Mouse (Mus musculus) hindbrain, embryonic 14.5 days (tissue): Measurements from ENCODE around the gene Sppl2c. TPM values are rescaled to one million over a fixed set of nuclear protein-coding genes. Genes with fewer than 3 reads are reported as not detected.

Experiments used
- ATAC-seq: fragments of 200-750 bp; cut with Nextera tagmentation; 2 replicates; pipeline ENCODE4 v1.8.0; 2017; ENCODE audit warnings: moderate number of reproducible peaks, mild to moderate bottlenecking, moderate TSS enrichment, moderate library complexity; ENCODE audit not compliant: low FRiP score
- DNase-seq: peaks from one replicate; pipeline ENCODE4 v3.0.0-alpha.2; 2015; ENCODE audit warnings: low spot score
- H3K27ac ChIP-seq: fragments of 300-500 bp; sonication (generic); 2 replicates; pipeline ENCODE4 v1.5.1; 2014; ENCODE audit warnings: mild to moderate bottlenecking, moderate library complexity
- H3K27me3 ChIP-seq: fragments of 300-500 bp; sonication (generic); 2 replicates; pipeline ENCODE4 v1.6.1; 2014; ENCODE audit warnings: mild to moderate bottlenecking, low read length, mixed read lengths; ENCODE audit not compliant: control insufficient read depth, insufficient read depth
- H3K36me3 ChIP-seq: fragments of 300-500 bp; sonication (generic); replicated peaks from 2 replicates; pipeline ENCODE4 v1.6.1; 2014; ENCODE audit not compliant: control insufficient read depth, insufficient read depth
- H3K4me1 ChIP-seq: fragments of 300-500 bp; sonication (generic); replicated peaks from 2 replicates; pipeline ENCODE4 v1.6.1; 2014; ENCODE audit warnings: antibody characterized with exemption, low read length, mixed read lengths; ENCODE audit not compliant: control insufficient read depth, insufficient read depth
- H3K4me2 ChIP-seq: fragments of 300-500 bp; sonication (generic); replicated peaks from 2 replicates; pipeline ENCODE4 v1.6.1; 2014; ENCODE audit warnings: mild to moderate bottlenecking, moderate library complexity
- H3K4me3 ChIP-seq: fragments of 300-500 bp; sonication (generic); replicated peaks from 2 replicates; pipeline ENCODE4 v1.5.1; 2014; ENCODE audit warnings: mild to moderate bottlenecking, low read length
- H3K9ac ChIP-seq: fragments of 300-500 bp; sonication (generic); 2 replicates; pipeline ENCODE4 v1.6.1; 2014
- H3K9me3 ChIP-seq: fragments of 300-500 bp; sonication (generic); 2 replicates; pipeline ENCODE4 v1.6.1; 2016; ENCODE audit warnings: low read length; ENCODE audit not compliant: control insufficient read depth
- WGBS: fragments of 180-500 bp; shearing (Covaris S2); extraction: QIAGEN DNeasy Blood & Tissue Kit; methylation state at CpG from one replicate; pipeline ENCODE4 v1.1.7; 2014; 5-methylcytosine and 5-hydroxymethylcytosine counted together
- polyA plus RNA-seq: library from polyadenylated mRNA; unstranded; fragments of >200 nt; fragmentation: Nextera tagmentation; extraction: Ambion mirVana; gene quantifications from 2 replicates; pipeline ENCODE4 v1.2.1, GENCODE M21; 2014

The Sppl2c gene
- polyA plus RNA-seq, 1 experiment from 2014 or later: not detected

GRCm38 (mm10) chr11:104157603-104158259 lies 28.4 kb upstream of the Sppl2c start:
- H3K9me3 ChIP-seq: no peaks in the 10 kb centered on the region
- peak overlapping the region; percentile 75 for H3K9ac ChIP-seq
- WGBS: 3% methylated on average over 23 of the region's 23 CpGs
- H3K27me3 ChIP-seq: no peaks in the 10 kb centered on the region
- DNase-seq: peak; percentile 83
- H3K4me3 ChIP-seq: peak overlapping the region; percentile 37
- peaks cover 22% of the 10 kb centered on the region for H3K4me1 ChIP-seq
- no peaks in the 10 kb centered on the region for H3K36me3 ChIP-seq
- ATAC-seq: peak; percentile 93
- H3K4me2 ChIP-seq: peak overlapping the region; percentile 73
- H3K27ac ChIP-seq: peak overlapping the region; percentile 94

- Histone ChIP-seq H3K4me3 (peak overlapping the region; percentile 37), H3K9me3 (no peaks in the 10 kb centered on the region), H3K4me1 (peaks cover 22% of the 10 kb centered on the region), H3K36me3 (no peaks in the 10 kb centered on the region), H3K9ac (peak overlapping the region; percentile 75), H3K27me3 (no peaks in the 10 kb centered on the region), H3K27ac (peak overlapping the region; percentile 94), H3K4me2 (peak overlapping the region; percentile 73)
- WGBS: 4% methylated on average over 17 of the region's 17 CpGs
- ATAC-seq: peak; percentile 29; the same call in 1 of the 2 replicates
- peak; percentile 53 for DNase-seq
Observed at GRCm38 (mm10) chr11:104158260-104158907, 27.7 kb upstream of the Sppl2c start.

- no peaks in the 10 kb centered on the region for H3K9me3 ChIP-seq
- no peak overlapping the region for H3K9ac ChIP-seq
- no peaks in the 10 kb centered on the region for H3K36me3 ChIP-seq
- H3K27me3 ChIP-seq: no peaks in the 10 kb centered on the region
- H3K4me1 ChIP-seq: peaks cover 22% of the 10 kb centered on the region
- H3K4me2 ChIP-seq: no peak overlapping the region
- DNase-seq: no peak
- 77% methylated on average over 4 of the region's 4 CpGs for WGBS
- H3K4me3 ChIP-seq: no peak overlapping the region
- no peak overlapping the region for H3K27ac ChIP-seq
- ATAC-seq: no peak
Observed at GRCm38 (mm10) chr11:104159769-104160272, 26.3 kb upstream of the Sppl2c start.

GRCm38 (mm10) chr11:104161153-104161552 lies 25.0 kb upstream of the Sppl2c start:
- H3K4me1 ChIP-seq: peaks cover 22% of the 10 kb centered on the region
- no peak overlapping the region for H3K9ac ChIP-seq
- no peak for DNase-seq
- H3K27ac ChIP-seq: no peak overlapping the region
- no peaks in the 10 kb centered on the region for H3K36me3 ChIP-seq
- no peak overlapping the region for H3K4me3 ChIP-seq
- H3K4me2 ChIP-seq: no peak overlapping the region
- no peaks in the 10 kb centered on the region for H3K9me3 ChIP-seq
- no peak for ATAC-seq
- 74% methylated on average over 5 of the region's 5 CpGs for WGBS
- no peaks in the 10 kb centered on the region for H3K27me3 ChIP-seq

- Histone ChIP-seq H3K9me3 (no peaks in the 10 kb centered on the region), H3K9ac (no peak overlapping the region), H3K4me2 (no peak overlapping the region), H3K27me3 (no peaks in the 10 kb centered on the region), H3K4me3 (no peak overlapping the region), H3K27ac (no peak overlapping the region), H3K36me3 (no peaks in the 10 kb centered on the region), H3K4me1 (0 out of 2 replicates have a peak, but pooled peaks cover under 1% of the 10 kb centered on the region)
- DNase-seq (no peak), ATAC-seq (no peak)
- 91% methylated on average over 10 of the region's 10 CpGs for WGBS
Observed at GRCm38 (mm10) chr11:104164257-104164656, 21.9 kb upstream of the Sppl2c start.

GRCm38 (mm10) chr11:104171281-104171781 lies 14.8 kb upstream of the Sppl2c start:
- Histone ChIP-seq H3K27ac (no peak overlapping the region), H3K27me3 (peaks cover 6% of the 10 kb centered on the region; the same call in 1 of the 2 replicates), H3K9ac (0 out of 2 replicates have a peak overlapping the region, but pooled peaks have one; percentile 19), H3K4me2 (peak overlapping the region; percentile 14), H3K9me3 (no peaks in the 10 kb centered on the region), H3K4me3 (no peak overlapping the region), H3K36me3 (no peaks in the 10 kb centered on the region), H3K4me1 (no peaks in the 10 kb centered on the region)
- ATAC-seq (peak; percentile 67; the same call in 1 of the 2 replicates), DNase-seq (peak; percentile 85)
- 34% methylated on average over 12 of the region's 12 CpGs for WGBS

- 39% methylated on average over 7 of the region's 7 CpGs for WGBS
- H3K27ac ChIP-seq: no peak overlapping the region
- H3K9me3 ChIP-seq: no peaks in the 10 kb centered on the region
- H3K36me3 ChIP-seq: no peaks in the 10 kb centered on the region
- no peak overlapping the region for H3K4me2 ChIP-seq
- ATAC-seq (no peak), DNase-seq (no peak)
- no peaks in the 10 kb centered on the region for H3K27me3 ChIP-seq
- H3K4me3 ChIP-seq: no peak overlapping the region
- no peak overlapping the region for H3K9ac ChIP-seq
- H3K4me1 ChIP-seq: no peaks in the 10 kb centered on the region
Observed at GRCm38 (mm10) chr11:104178893-104179292, 7.2 kb upstream of the Sppl2c start.

GRCm38 (mm10) chr11:104179804-104180203 lies 6.3 kb upstream of the Sppl2c start:
- ATAC-seq (peak; percentile 43; the same call in 1 of the 2 replicates), DNase-seq (peak; percentile 56)
- 46% methylated on average over 5 of the region's 5 CpGs for WGBS
- Histone ChIP-seq H3K4me1 (no peaks in the 10 kb centered on the region), H3K27ac (no peak overlapping the region), H3K36me3 (no peaks in the 10 kb centered on the region), H3K4me2 (no peak overlapping the region), H3K27me3 (no peaks in the 10 kb centered on the region), H3K4me3 (no peak overlapping the region), H3K9ac (no peak overlapping the region), H3K9me3 (no peaks in the 10 kb centered on the region)

GRCm38 (mm10) chr11:104182141-104182540 lies 4.0 kb upstream of the Sppl2c start:
- no peak overlapping the region for H3K9ac ChIP-seq
- WGBS: 84% methylated on average over 3 of the region's 3 CpGs
- H3K9me3 ChIP-seq: no peaks in the 10 kb centered on the region
- H3K4me1 ChIP-seq: no peaks in the 10 kb centered on the region
- no peak overlapping the region for H3K4me2 ChIP-seq
- DNase-seq (no peak), ATAC-seq (no peak)
- H3K27me3 ChIP-seq: no peaks in the 10 kb centered on the region
- no peak overlapping the region for H3K4me3 ChIP-seq
- H3K36me3 ChIP-seq: no peaks in the 10 kb centered on the region
- H3K27ac ChIP-seq: no peak overlapping the region
